Mouse (Mus musculus) forebrain, embryonic 10.5 days (tissue): ENCODE measurements at regions not wholly inside any gene's neighbourhood (a gene's known extent, or its start where the extent isn't known, plus 50 kb on each side); places are given as distances from the start of the nearest gene placed in this dataset.
"Not testable (repeated sequence)": the region's sequence is repeated elsewhere in the genome, so short reads cannot be mapped to it uniquely, and the experiment has no call there.

ENCODE experiments used
- DNase-seq: peaks from one replicate; pipeline ENCODE4 v3.0.0-alpha.2; 2017; ENCODE audit warnings: low spot score; ENCODE audit errors: extremely low spot score
- H3K27ac ChIP-seq: fragments of 300-500 bp; sonication (generic); 2 replicates; pipeline ENCODE4 v1.5.1; 2016; ENCODE audit warnings: mild to moderate bottlenecking
- H3K27me3 ChIP-seq: fragments of 300-500 bp; sonication (generic); 2 replicates; pipeline ENCODE4 v1.6.1; 2016; ENCODE audit warnings: mild to moderate bottlenecking; ENCODE audit not compliant: poor library complexity, severe bottlenecking
- H3K36me3 ChIP-seq: fragments of 300-500 bp; sonication (generic); replicated peaks from 2 replicates; pipeline ENCODE4 v1.6.1; 2016; ENCODE audit warnings: mild to moderate bottlenecking, moderate library complexity
- H3K4me1 ChIP-seq: fragments of 300-500 bp; sonication (generic); 2 replicates; pipeline ENCODE4 v1.6.1; 2016
- H3K4me3 ChIP-seq: fragments of 300-500 bp; sonication (generic); 2 replicates; pipeline ENCODE4 v1.5.1; 2016; ENCODE audit warnings: mild to moderate bottlenecking, moderate library complexity
- H3K9me3 ChIP-seq: fragments of 300-500 bp; sonication (generic); 2 replicates; pipeline ENCODE4 v1.6.1; 2016; ENCODE audit warnings: mild to moderate bottlenecking, moderate library complexity
- WGBS: fragments of 180-500 bp; shearing (Covaris S2); methylation state at CpG from one replicate; pipeline ENCODE4 v1.1.7; 2016; 5-methylcytosine and 5-hydroxymethylcytosine counted together

DNA sequence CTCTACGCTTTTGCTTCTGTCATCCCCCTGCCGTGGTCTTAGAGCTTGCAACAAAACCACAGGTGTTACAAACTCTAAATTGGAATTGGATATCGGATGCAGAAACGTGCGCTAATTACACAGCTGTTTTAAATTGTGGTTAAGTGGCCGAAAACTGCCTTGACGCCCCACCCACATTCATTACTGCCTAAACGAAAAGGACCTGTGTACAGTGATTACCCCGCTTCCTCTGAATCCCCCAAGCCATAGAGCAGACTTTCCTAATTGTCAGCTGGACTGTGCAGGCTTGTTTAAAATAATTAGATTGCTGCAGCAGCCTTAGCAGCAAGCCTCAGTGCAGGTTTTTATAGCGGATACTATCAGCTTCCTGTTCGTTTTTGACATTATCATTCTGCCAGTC is 94.7 kb downstream of the Cxxc4 start:
- H3K4me3 ChIP-seq = peak overlapping the region; percentile 29
- H3K27ac ChIP-seq = 0 out of 2 replicates have a peak overlapping the region, but pooled peaks have one; percentile 40
- H3K9me3 ChIP-seq = no peaks in the 10 kb centered on the region
- DNase-seq = no peak
- 43% methylated on average over 11 of the region's 11 CpGs for WGBS
- no peaks in the 10 kb centered on the region for H3K27me3 ChIP-seq
- peaks cover 17% of the 10 kb centered on the region for H3K4me1 ChIP-seq
- H3K36me3 ChIP-seq = no peaks in the 10 kb centered on the region

DNA sequence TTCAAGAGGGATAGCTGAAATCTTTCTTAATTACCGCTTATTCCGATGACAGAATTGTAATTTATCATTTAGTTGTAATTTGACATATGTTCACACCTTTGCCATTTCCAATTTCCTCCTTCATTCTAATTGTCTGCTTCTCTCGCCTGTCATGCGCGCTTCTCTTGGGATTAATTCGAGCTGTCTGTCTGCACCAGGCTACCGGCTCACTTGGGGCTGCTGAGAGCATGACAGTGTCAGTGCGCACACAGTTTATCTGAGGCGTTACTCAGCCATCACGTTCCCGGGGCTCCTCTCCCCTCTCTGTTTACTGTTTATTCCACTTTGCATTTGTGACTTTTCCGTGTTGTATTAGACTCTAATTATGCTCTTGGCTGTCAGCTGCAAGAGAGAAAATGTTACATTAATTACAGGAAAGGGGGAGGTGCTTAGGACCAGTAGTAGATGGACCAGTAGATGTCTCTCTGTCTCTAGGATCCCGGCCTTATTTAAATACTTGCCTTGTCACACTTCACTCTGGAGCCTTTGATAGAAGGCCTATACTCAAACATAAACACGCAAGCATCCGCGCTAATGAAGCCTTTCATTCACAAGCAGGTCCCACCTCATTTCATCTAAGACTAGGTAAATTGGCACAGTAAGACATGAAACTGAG is 95.3 kb downstream of the Cxxc4 start:
- DNase-seq = no peak
- no peaks in the 10 kb centered on the region for H3K36me3 ChIP-seq
- H3K27ac ChIP-seq = 0 out of 2 replicates have a peak overlapping the region, but pooled peaks have one; percentile 40
- WGBS = 63% methylated on average over 16 of the region's 16 CpGs
- H3K9me3 ChIP-seq = no peaks in the 10 kb centered on the region
- H3K4me3 ChIP-seq = peak overlapping the region; percentile 29; the same call in 1 of the 2 replicates
- H3K4me1 ChIP-seq = peaks cover 17% of the 10 kb centered on the region
- H3K27me3 ChIP-seq = no peaks in the 10 kb centered on the region

GRCm38 (mm10) chr3:134339093-134339695 is 102.9 kb downstream of the Cxxc4 start:
- not testable (repeated sequence) for H3K36me3 ChIP-seq, H3K4me3 ChIP-seq, H3K9me3 ChIP-seq, H3K4me1 ChIP-seq, DNase-seq, H3K27me3 ChIP-seq, H3K27ac ChIP-seq
- 85% methylated on average over 3 of the region's 3 CpGs for WGBS

- 90% methylated on average over 4 of the region's 4 CpGs for WGBS
- H3K27me3 ChIP-seq = no peaks in the 10 kb centered on the region
- H3K9me3 ChIP-seq = no peaks in the 10 kb centered on the region
Observed at GRCm38 (mm10) chr3:134365948-134366347, 129.7 kb downstream of the Cxxc4 start.

DNA sequence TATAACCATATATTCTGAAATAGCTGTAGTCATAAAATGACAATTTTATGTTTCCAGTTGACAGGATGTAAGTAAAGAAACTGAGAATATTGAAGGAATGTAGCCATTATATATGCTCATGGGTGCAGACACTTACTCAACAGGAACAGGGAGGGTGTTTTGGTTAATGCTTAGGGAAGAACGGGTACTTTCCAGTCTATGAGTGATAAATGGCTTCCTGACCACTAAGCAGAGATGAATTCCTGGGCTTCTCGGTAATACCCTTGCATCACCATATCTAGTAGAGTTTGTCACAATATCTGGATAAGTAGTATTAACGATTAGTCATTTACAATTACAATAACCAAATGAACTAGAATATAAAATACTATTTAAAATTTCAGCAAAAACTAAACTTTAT is 130.5 kb downstream of the Cxxc4 start:
- DNase-seq = no peak
- Histone ChIP-seq H3K27ac (no peak overlapping the region), H3K27me3 (no peaks in the 10 kb centered on the region), H3K9me3 (no peaks in the 10 kb centered on the region), H3K36me3 (no peaks in the 10 kb centered on the region), H3K4me3 (no peak overlapping the region), H3K4me1 (peaks cover 11% of the 10 kb centered on the region)
- 87% methylated on average over 3 of the region's 3 CpGs for WGBS

More at GRCm38 (mm10) chr3:134365948-134366347, 129.7 kb downstream of the Cxxc4 start:
- peaks cover 11% of the 10 kb centered on the region for H3K4me1 ChIP-seq
- no peak for DNase-seq
- no peaks in the 10 kb centered on the region for H3K36me3 ChIP-seq
- H3K4me3 ChIP-seq = no peak overlapping the region
- no peak overlapping the region for H3K27ac ChIP-seq

DNA sequence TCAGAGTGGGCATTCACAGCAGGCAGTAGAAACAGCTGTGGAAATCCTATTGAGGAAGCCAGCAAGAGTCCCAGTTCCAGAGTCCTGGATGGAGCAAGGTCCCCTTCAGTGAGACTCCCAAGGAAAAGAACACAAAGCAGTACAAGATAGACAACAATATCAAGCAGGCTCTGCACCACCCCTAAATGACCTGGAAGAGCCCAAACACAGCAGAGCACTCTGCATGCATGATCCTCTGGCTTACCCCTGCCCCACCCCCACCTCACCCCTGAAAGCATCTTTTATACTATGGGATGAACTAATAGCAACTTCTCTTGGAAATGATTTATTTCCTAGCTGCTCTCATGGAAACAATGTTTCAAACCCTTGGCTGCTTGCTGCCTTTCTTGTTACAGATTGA is 132.3 kb downstream of the Cxxc4 start:
- DNase-seq = no peak
- H3K36me3 ChIP-seq = no peaks in the 10 kb centered on the region

GRCm38 (mm10) chr3:134369126-134369525 is 132.8 kb downstream of the Cxxc4 start:
- WGBS = 63% methylated on average over 4 of the region's 4 CpGs
- no peaks in the 10 kb centered on the region for H3K27me3 ChIP-seq
- no peaks in the 10 kb centered on the region for H3K36me3 ChIP-seq

More for the DNA sequence above, 132.3 kb downstream of the Cxxc4 start:
- Histone ChIP-seq H3K27ac (peak overlapping the region; percentile 40; the same call in 1 of the 2 replicates), H3K9me3 (no peaks in the 10 kb centered on the region), H3K4me3 (no peak overlapping the region), H3K4me1 (peaks cover 11% of the 10 kb centered on the region), H3K27me3 (no peaks in the 10 kb centered on the region)

GRCm38 (mm10) chr3:134379549-134379948 is 143.3 kb downstream of the Cxxc4 start:
- Histone ChIP-seq H3K27me3 (no peaks in the 10 kb centered on the region), H3K4me1 (no peaks in the 10 kb centered on the region), H3K36me3 (no peaks in the 10 kb centered on the region), H3K9me3 (no peaks in the 10 kb centered on the region), H3K27ac (no peak overlapping the region), H3K4me3 (no peak overlapping the region)
- WGBS = 81% methylated on average over 2 of the region's 2 CpGs
- no peak for DNase-seq

More at GRCm38 (mm10) chr3:134369126-134369525, 132.8 kb downstream of the Cxxc4 start:
- Histone ChIP-seq H3K27ac (peak overlapping the region; percentile 40; the same call in 1 of the 2 replicates), H3K4me1 (peaks cover 11% of the 10 kb centered on the region), H3K9me3 (no peaks in the 10 kb centered on the region), H3K4me3 (no peak overlapping the region)
- no peak for DNase-seq

- H3K36me3 ChIP-seq = no peaks in the 10 kb centered on the region
- H3K4me1 ChIP-seq = no peaks in the 10 kb centered on the region
- no peaks in the 10 kb centered on the region for H3K27me3 ChIP-seq
- no peak overlapping the region for H3K4me3 ChIP-seq
- peaks cover 5% of the 10 kb centered on the region; the same call in 1 of the 2 replicates for H3K9me3 ChIP-seq
- no peak for DNase-seq
- 85% methylated on average over 4 of the region's 4 CpGs for WGBS
- H3K27ac ChIP-seq = no peak overlapping the region
Observed at GRCm38 (mm10) chr3:134390472-134391336, 154.4 kb downstream of the Cxxc4 start.

GRCm38 (mm10) chr3:134400395-134401090 is 164.3 kb downstream of the Cxxc4 start:
- Histone ChIP-seq H3K27me3 (no peaks in the 10 kb centered on the region), H3K27ac (no peak overlapping the region), H3K36me3 (no peaks in the 10 kb centered on the region), H3K4me3 (no peak overlapping the region), H3K9me3 (no peaks in the 10 kb centered on the region), H3K4me1 (peaks cover 5% of the 10 kb centered on the region)
- 62% methylated on average over 4 of the region's 4 CpGs for WGBS
- no peak for DNase-seq

DNA sequence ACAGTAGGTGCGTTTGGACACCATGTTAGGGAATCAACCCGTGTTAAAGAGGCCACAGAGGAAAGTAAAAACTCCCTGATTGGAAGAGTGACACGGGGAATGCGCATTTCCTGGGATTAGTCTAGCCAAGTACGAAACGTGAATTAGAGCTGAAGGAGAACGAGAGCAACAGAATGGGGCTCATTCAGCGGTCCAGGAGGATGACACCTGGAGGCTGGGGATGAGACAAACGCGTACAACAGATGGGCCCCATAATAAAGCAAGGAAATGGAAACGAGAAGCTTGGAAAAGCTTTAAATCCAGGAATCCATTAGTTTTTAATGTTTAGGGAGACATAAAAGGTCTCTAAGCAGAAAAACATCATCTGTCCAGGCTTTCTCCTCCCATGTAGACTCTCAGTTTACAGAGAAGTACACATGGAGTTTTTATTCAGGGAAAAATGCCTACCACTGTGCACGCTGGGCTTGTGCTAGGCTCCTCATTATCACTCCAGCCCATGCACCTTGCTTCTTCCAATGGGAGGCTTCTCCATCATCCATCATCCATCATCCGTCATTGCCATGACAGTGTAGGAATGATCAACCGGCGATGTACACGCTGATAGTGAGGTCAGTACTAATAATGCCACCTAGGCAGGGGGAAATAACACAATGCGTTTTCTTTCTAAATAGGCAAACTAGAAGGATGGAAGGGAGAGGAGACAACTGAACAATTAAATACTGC is 179.5 kb downstream of the Cxxc4 start:
- no peaks in the 10 kb centered on the region for H3K36me3 ChIP-seq
- no peaks in the 10 kb centered on the region for H3K4me1 ChIP-seq
- DNase-seq = no peak
- H3K9me3 ChIP-seq = no peaks in the 10 kb centered on the region
- H3K27me3 ChIP-seq = no peaks in the 10 kb centered on the region
- 82% methylated on average over 17 of the region's 17 CpGs for WGBS
- no peak overlapping the region for H3K4me3 ChIP-seq
- no peak overlapping the region for H3K27ac ChIP-seq

GRCm38 (mm10) chr3:134427633-134428032 is 191.3 kb downstream of the Cxxc4 start:
- Histone ChIP-seq H3K36me3 (no peaks in the 10 kb centered on the region), H3K27me3 (no peaks in the 10 kb centered on the region), H3K9me3 (no peaks in the 10 kb centered on the region), H3K27ac (no peak overlapping the region), H3K4me1 (no peaks in the 10 kb centered on the region), H3K4me3 (no peak overlapping the region)
- no peak for DNase-seq
- 84% methylated on average over 3 of the region's 3 CpGs for WGBS
